Mouse (Mus musculus) frontal cortex, postnatal 14 days (tissue): ENCODE measurements around the gene Igsf9.

ENCODE experiments used
- DNase-seq, 2 experiments: peaks; one replicate each; pipeline ENCODE4 v3.0.0; 2022; ENCODE audit warnings: low spot score in 2 of 2

Gene Igsf9

DNA sequence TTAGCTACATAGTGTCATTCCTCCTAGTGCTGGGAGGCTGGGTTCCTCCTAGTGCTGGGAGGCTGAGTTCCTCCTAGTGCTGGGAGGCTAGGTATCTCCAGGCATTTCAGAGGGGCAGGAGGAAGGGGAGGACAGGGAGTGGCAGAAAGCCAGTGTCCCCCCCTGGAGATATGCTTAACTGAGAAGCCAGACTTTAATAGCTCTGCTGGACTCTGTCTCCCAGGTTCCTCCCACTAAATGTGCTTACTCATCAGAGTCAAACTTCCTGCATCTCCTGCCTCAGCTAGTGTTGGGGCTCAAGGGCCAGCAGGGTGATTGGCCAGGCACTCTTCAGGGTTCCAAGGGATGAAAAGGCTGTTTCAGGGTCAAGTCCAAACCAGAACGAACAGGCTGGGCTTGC lies 33.8 kb downstream of the Igsf9 start:
- no peak for DNase-seq

DNA sequence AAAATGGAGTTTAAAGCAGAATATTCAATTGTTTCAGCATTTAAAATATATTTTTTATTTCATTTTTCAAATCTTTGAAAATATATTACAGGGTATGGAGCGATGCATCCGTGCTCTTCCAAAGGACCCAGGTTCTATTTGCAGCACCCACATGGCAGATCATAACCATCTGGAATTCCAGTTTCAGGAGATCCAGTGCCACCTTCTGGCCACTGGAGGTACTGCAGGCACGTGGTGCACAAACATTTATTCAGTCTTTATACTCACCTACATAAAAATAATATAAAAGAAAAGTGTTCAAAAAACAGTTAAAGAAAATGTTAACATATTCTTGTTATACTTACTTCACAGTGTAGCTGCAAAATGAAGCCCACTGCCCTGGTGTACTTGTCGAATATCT lies 36.4 kb downstream of the Igsf9 start:
- DNase-seq: no peak

DNA sequence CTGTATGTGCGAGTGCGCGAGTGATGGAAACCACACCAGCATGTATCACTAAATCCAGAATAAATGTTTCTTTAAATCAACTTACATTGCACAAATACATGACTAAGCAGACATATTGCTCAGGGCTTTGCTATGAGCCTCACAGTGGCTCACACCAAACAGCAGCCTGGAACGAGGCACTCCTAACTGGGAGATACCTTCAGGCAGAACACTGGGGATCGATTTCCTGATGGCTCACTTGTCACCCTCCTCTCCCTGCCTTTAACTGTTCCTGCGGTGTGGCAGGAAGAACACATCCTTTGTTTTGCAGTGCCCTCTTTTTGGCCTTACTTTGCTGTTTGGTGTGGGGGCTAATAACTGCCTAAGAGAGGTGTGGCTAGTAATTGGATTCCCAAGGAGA lies 38.1 kb downstream of the Igsf9 start:
- DNase-seq: no peak

DNA sequence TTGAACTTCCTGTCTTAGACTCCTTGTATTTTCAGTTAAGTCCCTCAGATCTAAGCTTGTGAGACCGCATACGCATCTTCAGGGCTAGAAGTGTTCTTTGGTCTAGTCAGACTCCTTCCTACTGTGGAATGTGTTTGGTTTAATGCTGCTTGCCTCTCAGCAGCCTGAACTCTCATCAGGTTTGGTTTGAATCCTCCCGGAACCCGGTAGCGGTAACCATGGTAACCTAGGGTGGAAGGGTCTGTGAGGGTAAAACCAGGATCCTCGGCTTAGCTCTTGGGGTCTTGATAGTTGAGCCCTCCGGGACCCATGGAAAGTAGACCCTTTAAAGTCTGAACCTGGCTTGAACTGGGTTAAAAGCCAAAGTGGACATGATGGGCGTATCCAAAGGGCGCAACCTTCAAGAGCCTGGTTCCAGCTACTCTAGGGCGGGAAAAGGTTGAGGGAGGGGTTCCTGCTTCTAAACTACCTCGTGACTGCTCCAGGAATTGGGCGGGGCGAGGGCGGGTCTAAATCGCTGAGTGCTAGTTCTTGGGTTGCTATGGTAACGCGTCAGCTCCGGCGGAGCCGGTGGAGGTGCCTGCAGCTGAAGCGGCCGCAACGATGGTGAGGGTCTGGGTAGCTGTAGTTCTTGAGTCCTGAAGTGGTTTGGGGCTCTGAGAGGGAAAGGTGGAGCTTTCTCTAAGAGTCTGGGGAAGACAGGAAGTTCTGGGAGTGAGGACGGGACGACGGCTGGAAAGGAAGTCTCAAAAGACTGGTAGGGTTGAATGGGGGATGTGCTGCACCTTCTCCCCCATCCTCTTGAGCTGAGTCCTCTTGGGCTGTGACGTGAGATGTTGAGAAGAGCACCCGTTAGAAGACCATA lies 39.2 kb downstream of the Igsf9 start, which contains the start of gene Cfap45:
Gene Cfap45 (plus strand): TSS at position 226 of the 865 bp plus-strand sequence.
- peak; percentile 74 to 76 for DNase-seq

DNA sequence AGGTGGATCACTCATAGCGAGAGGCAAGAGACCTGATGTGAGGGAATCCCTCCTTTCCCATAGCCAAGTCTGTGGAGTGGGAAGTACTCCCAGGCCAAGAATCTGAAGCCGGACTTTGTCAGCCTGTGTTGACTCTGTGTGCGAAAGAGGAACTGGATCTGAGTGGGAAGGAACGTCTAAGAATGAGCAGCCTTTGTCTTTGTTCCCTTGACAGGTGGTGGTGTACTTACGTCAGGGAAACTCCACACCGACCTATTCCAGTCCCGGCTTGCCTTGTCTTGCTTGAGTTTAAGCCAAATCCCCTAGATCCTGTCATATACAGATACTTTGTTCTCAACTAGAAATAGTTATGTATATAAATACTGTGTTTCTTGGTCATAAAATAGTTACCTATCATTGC lies 40.9 kb downstream of the Igsf9 start:
- DNase-seq: no peak

DNA sequence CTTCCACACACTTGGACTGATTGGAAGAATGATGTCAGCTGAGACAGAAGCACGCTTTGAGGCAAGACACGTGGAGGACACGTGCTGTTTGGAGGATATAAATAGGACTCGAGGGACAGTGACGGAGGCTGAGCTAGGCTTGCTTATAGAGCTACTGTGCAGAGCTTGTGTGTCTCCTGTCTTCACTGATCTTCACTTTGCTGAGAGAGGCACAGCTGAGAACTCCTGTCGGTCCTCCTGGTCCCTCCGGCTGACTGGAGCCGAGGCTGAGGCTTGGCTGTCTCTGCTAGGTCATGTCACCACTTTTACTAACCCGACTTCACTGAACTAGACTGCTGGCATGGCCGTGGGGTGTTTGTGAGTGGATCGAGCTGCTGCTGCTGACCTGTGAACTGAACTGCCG lies 42.1 kb downstream of the Igsf9 start:
- no peak for DNase-seq

DNA sequence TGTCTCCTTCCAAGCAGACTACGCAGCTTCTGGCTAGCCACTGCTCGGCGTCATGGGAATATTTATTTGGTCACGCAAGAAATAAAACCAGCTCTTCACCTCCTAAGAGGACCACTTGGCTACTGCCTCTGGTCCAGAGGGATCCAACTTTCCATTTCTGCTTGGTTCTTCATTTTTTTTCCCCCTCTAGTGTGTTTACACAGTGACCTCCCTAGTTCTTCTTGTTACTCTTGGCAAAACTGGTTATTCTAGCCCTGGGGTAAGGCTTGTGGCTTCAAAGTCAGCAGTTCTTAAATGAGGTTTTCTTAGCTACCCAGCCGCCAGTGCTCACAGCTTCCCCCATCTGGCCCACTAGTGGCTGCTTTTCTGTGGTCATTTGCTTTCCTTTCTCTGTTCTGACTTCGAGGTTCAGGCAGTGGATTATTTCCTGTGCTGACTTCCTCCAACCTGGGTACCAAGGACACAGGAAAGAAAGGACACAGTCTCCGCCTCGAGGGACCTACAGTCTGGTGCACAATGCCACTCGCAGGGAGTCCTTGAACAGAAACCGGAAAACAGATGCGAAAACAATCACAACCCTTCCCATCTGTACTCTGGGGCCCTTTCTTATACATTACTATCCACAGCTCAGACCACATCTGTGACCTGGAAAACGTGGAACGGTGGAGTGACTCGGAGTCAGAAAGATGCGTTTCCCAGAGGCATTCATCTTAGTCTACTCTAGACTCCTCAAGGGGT lies 43.6 kb downstream of the Igsf9 start:
- DNase-seq: no peak

DNA sequence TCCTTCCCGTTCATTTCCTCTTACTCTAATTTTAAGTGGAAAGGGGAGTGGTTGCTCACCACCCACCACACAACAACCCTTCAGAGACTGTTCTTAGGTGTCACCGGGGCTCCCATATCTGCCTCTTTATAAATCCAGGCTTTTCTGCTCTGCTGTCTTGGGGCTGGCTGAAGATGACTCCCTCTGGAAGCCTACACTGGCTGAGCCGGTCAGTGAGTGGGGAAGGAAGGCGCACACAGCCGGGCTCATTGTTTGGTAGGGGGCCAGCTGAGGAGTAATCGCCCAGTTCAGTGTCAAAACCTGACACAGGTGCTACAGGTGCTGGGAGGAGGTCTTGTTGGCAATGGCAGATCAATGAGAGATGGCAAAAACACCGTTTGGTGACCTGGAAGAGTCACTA lies 44.4 kb downstream of the Igsf9 start:
- no peak for DNase-seq

DNA sequence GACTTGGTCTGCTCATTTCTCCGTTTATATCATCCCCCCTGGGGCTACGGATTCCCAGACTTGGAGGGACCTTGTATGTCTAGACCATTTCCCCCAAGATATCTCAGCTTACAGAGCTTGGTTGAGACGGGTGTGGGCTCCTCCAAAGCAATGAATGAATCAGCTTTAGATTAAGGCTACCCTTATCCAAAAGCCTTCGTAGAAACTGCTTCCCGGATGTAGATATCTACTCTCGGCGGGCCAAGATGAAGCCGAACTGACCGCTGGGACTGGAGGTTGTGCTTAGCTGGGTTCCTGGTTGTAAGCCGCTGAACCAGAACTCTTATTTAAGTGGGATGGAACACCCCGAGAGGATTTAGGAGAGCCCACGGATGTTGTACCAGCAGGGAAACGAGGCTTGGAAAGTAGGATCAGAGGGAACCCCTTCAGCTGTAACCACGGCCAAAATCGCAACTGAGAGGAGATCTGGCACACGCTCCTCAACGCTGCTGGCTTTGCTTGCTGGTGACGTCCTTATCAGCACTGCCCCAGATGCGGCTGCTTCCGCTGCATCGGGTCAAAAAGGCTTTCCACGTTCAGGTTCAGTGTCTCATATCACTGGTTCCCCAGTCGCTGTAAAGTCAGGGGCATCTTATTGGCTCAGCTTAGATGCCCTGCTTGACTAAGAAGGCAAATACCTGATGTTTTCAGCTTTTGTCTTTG lies 44.9 kb downstream of the Igsf9 start:
- no peak for DNase-seq

DNA sequence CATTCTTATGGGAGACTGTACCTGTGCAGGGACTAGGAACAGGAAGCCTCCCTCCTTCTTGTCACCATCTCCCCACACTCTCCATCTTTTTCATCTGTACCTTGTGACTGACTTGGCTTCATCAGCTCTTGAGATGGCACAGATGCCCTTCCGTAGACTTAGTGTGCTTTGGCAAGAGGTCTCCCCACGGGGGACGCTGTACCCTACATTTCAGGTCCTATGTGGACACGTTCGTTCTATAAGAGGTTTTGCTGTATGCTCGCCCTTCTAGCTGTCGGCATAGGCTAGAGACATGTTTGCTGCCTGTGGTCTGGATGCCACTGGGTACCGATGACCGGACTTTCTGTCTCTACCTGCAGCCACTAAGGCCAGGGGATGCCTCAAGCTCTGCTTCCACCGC lies 45.8 kb downstream of the Igsf9 start:
- DNase-seq: no peak

DNA sequence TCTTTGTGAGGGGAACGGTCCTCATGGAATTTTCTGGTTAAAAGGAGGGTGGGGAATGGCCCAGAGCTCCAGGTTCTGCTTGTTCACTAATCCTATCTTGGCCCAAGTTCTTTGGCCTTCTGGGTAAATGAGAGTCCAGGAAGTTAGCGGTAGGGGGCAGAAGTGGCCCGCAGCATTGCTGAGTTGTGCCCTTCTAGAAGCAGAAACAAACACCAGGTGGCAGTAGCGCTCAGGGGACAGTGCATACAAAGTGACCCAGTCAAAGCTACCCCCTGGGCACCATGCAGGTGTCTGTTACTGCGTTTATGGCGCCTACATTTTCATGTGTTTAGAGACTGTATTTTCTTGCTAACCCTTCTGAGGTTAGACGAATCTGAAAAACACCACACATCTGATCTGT lies 47.1 kb downstream of the Igsf9 start:
- peak; percentile 66 to 84 for DNase-seq

DNA sequence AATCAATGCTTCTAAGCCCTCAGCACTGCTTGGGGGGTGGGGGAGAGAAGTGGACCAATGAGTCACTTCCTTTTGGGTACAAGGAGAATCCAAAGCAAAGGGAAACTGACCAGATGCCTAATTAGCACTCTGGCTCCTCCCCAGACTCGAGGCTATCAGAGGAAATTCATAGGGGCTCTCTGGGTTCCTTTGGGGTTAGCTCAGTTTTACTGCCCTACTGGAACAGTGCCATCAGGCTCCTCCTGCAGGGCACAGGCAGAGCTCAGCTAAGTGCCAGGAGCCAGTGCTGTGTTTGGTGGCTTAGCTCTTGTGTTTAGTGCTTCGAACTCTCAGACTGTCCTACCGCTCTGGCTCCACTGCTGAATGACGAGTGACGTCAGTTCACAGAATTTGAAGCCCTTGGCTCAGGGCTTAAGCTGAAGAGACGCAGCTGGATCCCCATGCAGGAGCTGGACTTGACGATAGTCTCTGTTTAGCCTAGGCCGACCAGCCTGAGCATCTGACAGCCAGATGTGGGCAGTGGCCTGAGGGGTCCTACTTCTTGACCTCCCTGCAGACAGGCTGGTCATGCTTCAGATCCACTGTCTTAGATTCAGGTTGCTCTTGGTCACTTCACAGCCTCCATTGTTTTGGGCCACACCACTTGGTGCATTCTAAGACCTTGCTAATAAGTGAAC lies 49.1 kb downstream of the Igsf9 start:
- DNase-seq: no peak

DNA sequence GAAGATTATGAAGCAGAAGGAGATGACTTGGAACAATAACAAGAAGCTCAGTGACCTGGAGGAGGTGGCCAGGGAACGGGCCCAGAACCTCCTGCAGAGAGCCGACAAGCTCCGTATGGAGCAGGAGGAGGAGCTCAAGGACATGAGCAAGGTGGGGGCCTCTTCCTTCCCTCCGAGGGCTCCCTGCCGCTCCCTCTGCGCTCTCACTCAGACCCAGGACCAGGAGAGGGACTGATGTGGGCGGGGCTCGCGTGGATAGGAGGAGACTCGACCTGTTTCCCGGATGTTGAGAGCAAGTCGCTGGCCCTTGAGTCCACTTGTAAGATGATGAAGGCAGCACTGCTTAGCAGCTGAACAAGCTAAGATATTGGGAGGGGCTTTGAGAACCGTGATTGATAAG lies 51.0 kb downstream of the Igsf9 start:
- no peak for DNase-seq

DNA sequence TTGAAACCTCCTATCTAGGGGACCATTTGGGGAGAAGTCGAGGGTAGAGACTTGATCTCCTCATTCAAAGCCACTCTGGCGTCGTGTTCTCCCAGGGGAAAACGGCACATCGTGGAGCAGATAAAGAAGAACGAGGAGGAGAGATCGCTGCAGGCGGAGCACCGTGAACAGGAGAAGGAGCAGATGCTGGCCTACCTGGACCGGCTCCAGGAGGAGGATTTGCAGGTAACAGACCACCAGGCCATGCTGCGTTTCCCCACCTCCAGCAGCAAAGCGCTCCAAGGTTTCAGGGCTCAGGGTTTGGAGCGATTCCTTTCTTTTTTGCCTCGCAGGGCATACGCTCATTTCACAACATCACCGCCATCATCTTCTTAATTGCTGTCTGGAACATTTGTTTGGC lies 53.5 kb downstream of the Igsf9 start:
- no peak for DNase-seq

DNA sequence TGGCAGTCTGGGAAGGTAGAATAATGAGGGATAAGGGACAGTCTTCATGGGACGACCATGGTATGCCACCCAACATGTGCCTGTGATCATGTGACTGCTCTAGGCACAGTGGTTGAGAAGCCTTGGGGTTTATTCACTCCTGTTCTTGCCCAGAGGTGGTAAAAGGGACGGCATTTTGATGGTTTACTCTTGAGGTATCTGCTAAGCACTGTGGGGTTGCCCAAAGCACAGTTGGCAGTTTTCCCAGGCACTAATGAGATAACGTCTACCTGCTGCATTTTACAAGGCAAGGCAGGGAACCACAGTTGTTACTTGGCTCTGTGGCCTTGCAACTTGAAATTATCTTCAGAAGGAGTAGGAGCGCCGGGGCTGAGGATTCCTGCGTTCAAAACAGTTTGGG lies 58.2 kb downstream of the Igsf9 start:
- no peak for DNase-seq

DNA sequence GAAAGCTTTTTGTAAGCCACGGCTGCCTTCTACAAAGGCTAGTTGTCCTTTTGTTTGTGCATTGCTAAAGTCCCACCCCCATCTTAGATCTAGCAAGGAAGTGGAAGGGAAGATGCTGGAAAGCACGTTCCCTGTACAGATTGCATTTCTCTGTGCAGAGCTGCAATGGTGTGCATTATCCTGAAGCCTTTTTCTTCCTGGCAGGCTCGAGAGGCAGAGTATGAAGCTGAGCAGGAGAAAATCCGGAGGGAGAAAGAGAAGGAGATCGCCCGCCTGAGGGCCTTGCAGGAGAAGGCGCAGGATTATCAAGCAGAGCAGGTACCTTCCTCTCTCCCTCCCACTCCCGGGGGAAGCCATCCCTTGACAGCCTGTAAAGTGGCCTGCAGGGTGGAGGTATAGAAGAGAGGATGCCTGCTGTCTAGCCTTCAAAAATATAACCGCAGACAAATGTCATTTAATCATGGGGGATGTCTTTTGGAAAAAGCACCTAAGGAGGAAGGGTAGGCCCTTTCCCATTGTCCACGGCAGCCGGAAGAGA lies 58.8 kb downstream of the Igsf9 start:
- DNase-seq: no peak

DNA sequence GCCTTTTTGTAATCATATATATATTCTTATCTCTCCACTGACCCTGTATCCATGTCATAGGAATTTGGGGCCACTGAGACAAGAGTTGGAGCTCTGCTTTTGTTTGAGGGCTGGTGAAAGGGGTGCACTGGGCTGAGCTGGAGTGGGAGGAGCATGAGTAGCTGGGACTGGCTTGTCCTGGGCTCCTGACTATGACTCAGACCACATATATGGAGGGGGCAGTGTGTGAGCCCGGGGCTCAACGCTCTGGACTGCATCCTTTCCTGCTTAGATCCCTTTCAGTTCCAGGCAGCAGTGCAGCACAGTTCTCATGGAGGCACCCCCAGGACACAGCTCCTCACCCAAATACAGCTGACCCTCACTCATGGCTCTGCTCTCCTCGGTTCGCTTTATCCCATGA lies 64.5 kb downstream of the Igsf9 start:
- DNase-seq: no peak
